Mouse (Mus musculus): ENCODE data around the gene Foxn1. TPM values are rescaled to one million over a fixed set of nuclear protein-coding genes. Genes with fewer than 3 reads are reported as not detected.

Gene Foxn1
- polyA plus RNA-seq, 1 experiment from 2014 or later: not detected

- H3K36me3 ChIP-seq (ENCODE audit: control insufficient read depth, insufficient read depth, low read length): peaks cover 82% of the 10 kb centered on the region
- H3K4me2 ChIP-seq (ENCODE audit: low read length): no peak overlapping the region
- 100% methylated on average over 2 of the region's 2 CpGs for WGBS
Observed at GRCm38 (mm10) chr11:78313662-78314061, 72.7 kb downstream of the Foxn1 start.

GRCm38 (mm10) chr11:78310861-78311511 is 75.4 kb downstream of the Foxn1 start:
- no peaks in the 10 kb centered on the region for H3K27me3 ChIP-seq (replicated peaks; ENCODE audit: control insufficient read depth, insufficient read depth, low read length)
- H3K36me3 ChIP-seq (ENCODE audit: control insufficient read depth, insufficient read depth, low read length): peaks cover 71% of the 10 kb centered on the region
- no peak overlapping the region for H3K27ac ChIP-seq (ENCODE audit: low read depth, low read length)
- no peak overlapping the region for H3K4me2 ChIP-seq (ENCODE audit: low read length)
- ATAC-seq (no peak), DNase-seq (ENCODE audit: low spot score) (no peak)
- H3K4me1 ChIP-seq (ENCODE audit: control insufficient read depth, insufficient read depth, low read length): no peaks in the 10 kb centered on the region
- 92% methylated on average over 8 of the region's 8 CpGs for WGBS
- no peak overlapping the region for H3K9ac ChIP-seq (ENCODE audit: low read length)
- H3K9me3 ChIP-seq (replicated peaks; ENCODE audit: control insufficient read depth, low read length): no peaks in the 10 kb centered on the region
- H3K4me3 ChIP-seq (ENCODE audit: low read depth, low read length): no peak overlapping the region

More at GRCm38 (mm10) chr11:78313662-78314061, 72.7 kb downstream of the Foxn1 start:
- no peaks in the 10 kb centered on the region for H3K27me3 ChIP-seq (replicated peaks; ENCODE audit: control insufficient read depth, insufficient read depth, low read length)
- H3K4me3 ChIP-seq (ENCODE audit: low read depth, low read length): no peak overlapping the region
- no peak overlapping the region for H3K27ac ChIP-seq (ENCODE audit: low read depth, low read length)
- H3K9me3 ChIP-seq (replicated peaks; ENCODE audit: control insufficient read depth, low read length): no peaks in the 10 kb centered on the region
- ATAC-seq (no peak), DNase-seq (ENCODE audit: low spot score) (no peak)
- H3K9ac ChIP-seq (ENCODE audit: low read length): no peak overlapping the region
- H3K4me1 ChIP-seq (ENCODE audit: control insufficient read depth, insufficient read depth, low read length): no peaks in the 10 kb centered on the region

Other genes starting within 250 kb of the Foxn1 start
- 79.2 and 82.6 TPM in 2 replicates for gene Traf4, start 221.0 kb downstream of the Foxn1 start, polyA plus RNA-seq (2014; fragmentation: Nextera tagmentation; extraction: Ambion mirVana)
- 4.6 and 5.5 TPM in 2 replicates for gene Nek8, start 209.9 kb downstream of the Foxn1 start, polyA plus RNA-seq (2014; fragmentation: Nextera tagmentation; extraction: Ambion mirVana)
- gene Tlcd1, start 209.8 kb downstream of the Foxn1 start, polyA plus RNA-seq (2014; fragmentation: Nextera tagmentation; extraction: Ambion mirVana): 4.4 and 4.5 TPM in 2 replicates
- 1,011 and 1,206 TPM in 2 replicates for gene Rpl23a, start 203.0 kb downstream of the Foxn1 start, polyA plus RNA-seq (2014; fragmentation: Nextera tagmentation; extraction: Ambion mirVana)
- 48.1 and 48.2 TPM in 2 replicates for gene Rab34, start 198.1 kb downstream of the Foxn1 start, polyA plus RNA-seq (2014; fragmentation: Nextera tagmentation; extraction: Ambion mirVana)
- 0.55 and 0.73 TPM in 2 replicates for gene Proca1, start 193.2 kb downstream of the Foxn1 start, polyA plus RNA-seq (2014; fragmentation: Nextera tagmentation; extraction: Ambion mirVana)
- gene Sdf2, start 140.8 kb downstream of the Foxn1 start, polyA plus RNA-seq (2014; fragmentation: Nextera tagmentation; extraction: Ambion mirVana): 82.4 and 90.2 TPM in 2 replicates
- gene Supt6, start 140.6 kb downstream of the Foxn1 start, polyA plus RNA-seq (2014; fragmentation: Nextera tagmentation; extraction: Ambion mirVana): 17.7 and 21.7 TPM in 2 replicates
- gene 2610507B11Rik, start 124.8 kb downstream of the Foxn1 start, polyA plus RNA-seq (2014; fragmentation: Nextera tagmentation; extraction: Ambion mirVana): 49.4 and 56.0 TPM in 2 replicates
- gene BC030499, start 95.7 kb downstream of the Foxn1 start, polyA plus RNA-seq (2014; fragmentation: Nextera tagmentation; extraction: Ambion mirVana): 0.19 and 0.43 TPM in 2 replicates
- gene Spag5, start 85.0 kb downstream of the Foxn1 start, polyA plus RNA-seq (2014; fragmentation: Nextera tagmentation; extraction: Ambion mirVana): 21.5 and 25.4 TPM in 2 replicates
- 161 and 167 TPM in 2 replicates for gene Aldoc, start 63.6 kb downstream of the Foxn1 start, polyA plus RNA-seq (2014; fragmentation: Nextera tagmentation; extraction: Ambion mirVana)
- gene Pigs, start 58.1 kb downstream of the Foxn1 start, polyA plus RNA-seq (2014; fragmentation: Nextera tagmentation; extraction: Ambion mirVana): 46.8 and 51.0 TPM in 2 replicates
- 72.5 and 73.8 TPM in 2 replicates for gene Unc119, start 43.1 kb downstream of the Foxn1 start, polyA plus RNA-seq (2014; fragmentation: Nextera tagmentation; extraction: Ambion mirVana)
- not detected in 2 replicates for gene Slc13a2, start 35.7 kb upstream of the Foxn1 start, polyA plus RNA-seq (2014; fragmentation: Nextera tagmentation; extraction: Ambion mirVana)
- 18.4 and 19.2 TPM in 2 replicates for gene Slc46a1, start 79.1 kb upstream of the Foxn1 start, polyA plus RNA-seq (2014; fragmentation: Nextera tagmentation; extraction: Ambion mirVana)
- 34.9 and 45.6 TPM in 2 replicates for gene Sarm1, start 111.2 kb upstream of the Foxn1 start, polyA plus RNA-seq (2014; fragmentation: Nextera tagmentation; extraction: Ambion mirVana)
- 88.4 and 120 TPM in 2 replicates for gene Vtn, start 112.5 kb upstream of the Foxn1 start, polyA plus RNA-seq (2014; fragmentation: Nextera tagmentation; extraction: Ambion mirVana)
- 0.66 and 0.72 TPM in 2 replicates for gene Sebox, start 116.9 kb upstream of the Foxn1 start, polyA plus RNA-seq (2014; fragmentation: Nextera tagmentation; extraction: Ambion mirVana)
- 93.1 and 93.2 TPM in 2 replicates for gene Tmem199, start 125.6 kb upstream of the Foxn1 start, polyA plus RNA-seq (2014; fragmentation: Nextera tagmentation; extraction: Ambion mirVana)
- gene Poldip2, start 125.6 kb upstream of the Foxn1 start, polyA plus RNA-seq (2014; fragmentation: Nextera tagmentation; extraction: Ambion mirVana): 185 TPM in 2 replicates
- gene Tnfaip1, start 149.8 kb upstream of the Foxn1 start, polyA plus RNA-seq (2014; fragmentation: Nextera tagmentation; extraction: Ambion mirVana): 66.1 and 71.3 TPM in 2 replicates
- 118 and 126 TPM in 2 replicates for gene Ift20, start 149.8 kb upstream of the Foxn1 start, polyA plus RNA-seq (2014; fragmentation: Nextera tagmentation; extraction: Ambion mirVana)
- 40.0 and 48.5 TPM in 2 replicates for gene Tmem97, start 164.2 kb upstream of the Foxn1 start, polyA plus RNA-seq (2014; fragmentation: Nextera tagmentation; extraction: Ambion mirVana)

Data from forebrain, embryonic 14.5 days (tissue).